Mouse (Mus musculus): ENCODE results near the gene Pold2. TPM values are rescaled to one million over a fixed set of nuclear protein-coding genes. Genes with fewer than 3 reads are reported as not detected.
A peak's percentile ranks its signal among the peaks of the same experiment; 100 is the strongest.
"Not testable (repeated sequence)": the region's sequence is repeated elsewhere in the genome, so short reads cannot be mapped to it uniquely, and the experiment has no call there.

Pold2 gene
- total RNA-seq, 2 experiments from 2014 or later, result 44.5 to 45.6 TPM

DNA sequence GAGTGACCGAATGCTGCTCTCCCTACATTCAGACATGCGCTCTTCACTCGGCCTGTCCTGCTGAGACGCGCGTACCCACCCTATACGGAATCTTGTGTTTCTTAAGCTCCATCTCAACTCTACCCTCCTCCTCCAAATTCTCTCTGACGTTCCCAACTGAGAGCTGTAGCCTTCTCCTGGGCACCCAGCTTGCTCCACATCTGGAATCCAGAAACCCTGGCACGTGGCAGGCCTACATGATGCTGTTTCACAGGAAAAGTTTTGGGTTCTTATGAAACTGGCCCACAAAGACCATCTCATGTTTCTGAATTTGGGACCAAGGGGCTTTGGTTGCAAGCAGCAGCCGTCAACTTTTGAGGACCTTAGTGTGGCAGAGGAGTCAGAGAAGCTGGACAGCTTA, 21.2 kb upstream of the Pold2 start:
- DNase-seq (ENCODE audit: low spot score), result no peak

DNA sequence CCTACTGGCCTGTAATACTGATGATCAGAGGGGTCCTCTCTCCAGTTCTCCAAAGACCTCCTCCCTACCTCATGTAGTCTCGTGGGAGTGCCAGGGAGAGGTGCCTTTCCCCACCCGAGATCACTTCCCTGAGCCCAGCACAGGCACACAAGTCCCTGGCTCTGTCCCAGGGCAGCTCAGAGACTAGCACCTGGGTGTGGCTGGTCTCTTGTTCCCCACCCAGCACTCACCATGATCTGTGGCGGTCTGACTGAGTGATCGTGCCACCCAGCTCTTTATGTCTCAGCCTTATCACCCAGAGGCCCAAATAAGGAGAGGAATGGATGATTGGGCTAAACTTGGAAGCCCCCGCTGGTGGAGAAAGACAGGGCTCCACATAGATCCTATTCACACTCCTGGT, 20.4 kb upstream of the Pold2 start, which contains the start of gene Myl7:
Myl7 (minus strand) TSS at position 252 of the 400 bp plus-strand sequence.
- DNase-seq (ENCODE audit: low spot score), result no peak

DNA sequence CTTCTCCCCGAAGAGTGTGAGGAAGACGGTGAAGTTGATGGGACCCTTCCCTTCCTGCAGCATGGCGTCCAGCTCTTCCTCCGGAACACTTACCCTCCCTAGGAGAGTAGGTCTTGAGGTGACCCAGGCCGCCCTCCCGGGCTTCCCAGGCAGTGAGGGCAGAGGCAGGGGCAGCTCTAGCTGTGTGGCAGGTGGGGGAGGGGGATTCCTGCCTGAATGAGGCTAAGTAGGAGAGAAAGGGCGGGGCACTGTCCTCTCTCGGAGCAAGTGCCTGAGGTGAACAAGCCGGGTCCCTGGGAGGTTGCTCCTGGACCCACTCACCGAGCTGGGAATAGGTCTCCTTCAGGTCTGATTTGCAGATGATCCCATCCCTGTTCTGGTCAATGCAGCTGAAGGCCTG, 19.7 kb upstream of the Pold2 start:
- no peak for DNase-seq (ENCODE audit: low spot score)

DNA sequence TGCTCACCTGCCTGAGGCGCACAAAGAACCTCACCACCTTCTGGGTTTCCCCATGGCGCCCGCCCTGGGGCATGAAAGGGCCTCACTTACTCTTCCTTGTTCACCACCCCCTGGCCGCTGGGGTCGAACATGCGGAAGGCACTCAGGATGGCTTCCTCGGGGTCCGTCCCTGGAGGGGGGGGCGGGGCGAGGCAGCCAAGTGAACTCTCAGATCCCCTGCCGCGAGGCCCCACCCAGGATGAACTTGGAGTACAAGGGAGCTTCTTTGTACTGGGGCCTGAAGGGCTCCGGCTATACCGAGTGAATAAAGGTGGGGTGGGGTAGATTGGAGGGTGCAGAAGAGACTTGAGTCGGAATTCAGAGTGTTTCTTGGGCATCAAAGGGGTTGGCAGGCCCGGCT, 19.1 kb upstream of the Pold2 start:
- DNase-seq (ENCODE audit: low spot score), result no peak

DNA sequence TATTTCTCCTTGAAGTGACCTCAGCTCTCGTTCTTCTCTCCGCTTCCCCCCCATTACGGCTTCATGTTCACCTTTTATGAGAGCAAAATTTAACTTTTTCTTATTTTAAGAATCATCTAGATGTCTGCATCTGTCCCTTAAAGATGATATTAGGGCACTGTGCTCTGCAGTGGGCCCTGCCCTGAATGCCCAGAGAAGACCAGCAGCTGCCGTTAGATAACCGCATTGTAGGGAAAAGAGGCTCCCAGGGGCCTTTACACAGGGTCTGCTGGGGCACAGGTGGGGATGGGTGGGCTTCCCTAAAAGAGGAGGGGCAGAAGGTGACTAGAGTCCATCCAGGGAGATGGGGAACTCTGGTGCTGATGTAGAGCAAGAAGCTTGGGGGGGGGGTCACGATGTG, 15.7 kb upstream of the Pold2 start:
- no peak for DNase-seq (ENCODE audit: low spot score)

DNA sequence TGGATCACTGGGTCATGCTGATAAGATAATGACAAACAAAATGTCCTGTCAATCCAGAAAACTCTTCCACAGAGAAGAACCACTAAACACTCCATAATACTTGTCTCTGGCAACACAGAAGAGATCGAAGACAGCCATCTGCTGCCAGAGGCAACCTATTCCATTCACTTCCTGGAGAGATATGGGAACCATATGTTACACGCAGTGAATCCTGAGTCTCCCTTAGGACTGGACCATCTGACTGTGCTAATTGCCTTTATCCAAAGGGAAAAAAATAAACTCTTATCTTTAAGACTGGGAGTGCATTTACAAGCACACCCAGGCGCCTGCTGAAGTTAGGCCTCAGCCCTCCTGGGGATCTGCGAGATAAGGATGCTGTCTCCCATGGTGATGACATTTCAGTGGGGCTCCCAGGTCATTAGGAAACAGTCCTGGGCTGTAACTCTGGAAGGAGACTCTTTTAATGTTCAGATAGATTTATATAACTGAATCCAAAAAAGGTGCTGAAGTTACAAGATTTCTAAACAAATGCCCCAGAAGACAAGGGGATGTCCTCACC, 14.8 kb upstream of the Pold2 start:
- DNase-seq (ENCODE audit: low spot score), result no peak

DNA sequence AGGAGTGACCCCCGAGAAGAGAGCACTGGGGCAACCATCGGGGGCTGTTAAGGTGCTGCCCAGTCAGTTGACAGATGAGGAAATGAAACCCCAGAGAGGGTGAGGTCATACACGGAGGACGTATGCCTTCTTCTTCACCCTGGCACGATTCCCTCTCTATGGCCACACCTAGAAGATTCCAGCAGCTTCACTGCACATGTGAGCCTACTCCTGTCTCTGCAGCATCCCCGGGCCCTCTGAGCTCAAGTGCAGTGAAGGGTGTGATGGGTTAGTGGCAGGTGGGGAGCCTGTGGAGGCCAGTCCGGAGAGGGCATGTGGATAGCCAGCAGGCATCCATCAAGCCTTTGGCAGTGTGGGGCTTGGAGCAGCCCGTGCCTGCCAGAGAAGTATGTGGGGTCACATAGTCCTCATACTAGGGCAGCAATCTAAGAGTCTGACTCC, 14.1 kb upstream of the Pold2 start:
- no peak for DNase-seq (ENCODE audit: low spot score)

DNA sequence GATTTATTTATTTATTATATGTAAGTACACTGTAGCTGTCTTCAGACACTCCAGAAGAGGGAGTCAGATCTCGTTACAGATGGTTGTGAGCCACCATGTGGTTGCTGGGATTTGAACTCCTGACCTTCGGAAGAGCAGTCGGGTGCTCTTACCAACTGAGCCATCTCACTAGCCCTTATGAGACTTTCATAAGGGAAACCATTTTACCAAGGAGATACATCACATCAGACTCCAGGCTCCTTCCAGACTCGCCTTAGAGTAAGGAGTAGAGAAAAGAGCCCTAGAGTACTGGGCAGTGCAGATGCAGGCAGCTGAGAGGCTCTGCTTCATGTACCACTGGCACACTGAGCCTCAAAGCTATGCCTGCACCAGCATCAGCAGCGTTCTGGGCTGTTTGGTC, 10.5 kb upstream of the Pold2 start:
- not testable (repeated sequence) for DNase-seq (ENCODE audit: low spot score)

DNA sequence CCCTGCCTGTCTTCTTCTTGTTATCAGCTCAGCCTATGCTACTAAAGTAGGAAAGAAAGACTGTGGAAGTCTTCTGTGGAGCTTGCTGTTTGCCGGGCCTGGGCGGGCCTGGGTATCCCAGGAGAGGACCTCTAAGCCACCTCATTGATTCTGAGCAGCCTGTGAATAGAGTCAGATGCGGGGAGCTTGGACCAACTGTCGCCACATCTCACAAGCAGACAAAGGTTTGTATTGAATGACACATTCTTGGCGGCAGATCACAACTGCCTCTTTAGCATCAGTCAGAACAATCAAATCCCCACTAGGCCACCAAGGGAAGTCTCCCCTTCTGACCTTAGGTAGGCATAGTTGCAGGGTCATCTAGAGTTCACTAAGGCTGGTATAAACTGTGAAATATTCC, 9.2 kb upstream of the Pold2 start:
- DNase-seq (ENCODE audit: low spot score), result no peak

DNA sequence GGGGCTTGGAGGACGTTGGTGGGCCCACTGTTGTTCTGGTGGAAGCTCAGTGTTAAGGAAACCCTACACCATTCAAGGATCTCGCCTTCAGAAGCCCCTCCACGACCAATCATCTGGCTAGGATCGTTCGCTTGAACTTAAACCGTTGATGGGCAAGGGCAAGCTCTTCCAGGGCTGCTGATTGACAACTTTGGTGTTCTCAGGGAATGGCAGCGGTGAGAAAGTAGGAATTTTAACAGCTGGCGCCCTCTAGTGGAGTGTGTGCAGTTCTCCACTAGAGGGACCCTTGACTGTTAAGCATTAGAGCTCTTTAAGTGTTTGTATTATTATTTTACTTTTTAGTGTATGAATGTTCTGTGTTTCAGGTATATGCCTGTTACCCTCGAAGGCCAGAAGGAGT, 8.1 kb upstream of the Pold2 start:
- DNase-seq (ENCODE audit: low spot score), result peak; percentile 75

DNA sequence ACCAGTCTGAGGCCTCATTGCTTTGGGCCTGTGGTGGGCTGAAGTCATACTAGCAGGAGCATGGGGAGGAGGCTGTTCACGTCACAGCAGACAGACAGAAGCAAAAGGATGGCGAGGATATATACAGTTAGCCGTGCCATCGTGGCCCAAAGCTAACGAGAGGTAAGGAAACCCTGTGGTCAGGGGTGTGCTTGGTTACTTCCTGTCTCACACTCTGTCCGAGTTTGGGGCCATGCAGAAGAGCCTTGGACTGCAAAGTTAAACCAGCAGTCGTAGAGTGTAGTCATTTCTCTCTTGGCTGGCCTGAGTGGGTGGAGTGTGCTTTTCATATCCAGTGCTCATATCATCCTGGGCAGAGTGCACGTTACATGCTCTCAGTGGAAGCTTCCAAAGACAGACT, 4.4 kb upstream of the Pold2 start:
- DNase-seq (ENCODE audit: low spot score), result no peak

DNA sequence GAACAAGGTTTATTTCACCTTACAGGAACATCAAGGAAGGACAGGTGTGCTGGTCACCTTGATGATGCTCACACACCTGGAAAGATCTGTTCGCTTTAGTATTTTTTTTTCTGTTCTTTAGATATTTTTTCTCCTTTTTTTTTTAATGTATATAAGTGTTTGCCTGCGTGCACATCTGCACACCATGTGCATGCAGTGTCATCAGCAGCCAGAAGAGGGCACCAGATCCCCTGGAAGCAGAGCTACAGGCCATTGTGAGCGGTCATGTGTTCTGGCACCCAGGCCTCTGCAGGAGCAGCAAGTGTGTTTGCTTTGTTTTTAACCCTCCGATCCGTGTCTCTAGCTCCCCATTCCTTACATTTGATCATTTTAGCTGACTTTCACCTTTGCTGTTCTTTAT, 1.8 kb upstream of the Pold2 start:
- peak; percentile 48 for DNase-seq (ENCODE audit: low spot score)

DNA sequence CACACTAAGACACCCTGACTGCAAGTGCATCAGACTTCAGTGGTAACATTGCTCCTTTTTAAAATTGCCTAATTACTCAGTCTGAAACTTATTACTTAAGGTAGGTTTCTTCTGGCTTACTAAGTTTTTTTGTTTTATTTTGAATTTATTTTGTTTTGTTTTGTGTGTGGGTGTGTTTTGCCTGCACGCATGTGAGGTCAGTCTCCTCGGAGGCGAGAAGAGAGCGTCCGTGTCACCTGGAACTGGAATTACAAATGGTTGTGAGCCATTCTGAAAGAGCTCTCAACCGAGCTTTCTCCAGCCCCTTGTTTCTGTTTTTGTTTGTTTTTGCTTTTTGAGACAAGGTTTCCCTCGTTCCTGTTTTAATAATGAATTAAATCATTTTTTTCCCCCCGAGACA, 569 bp upstream of the Pold2 start:
- no peak for DNase-seq (ENCODE audit: low spot score)

DNA sequence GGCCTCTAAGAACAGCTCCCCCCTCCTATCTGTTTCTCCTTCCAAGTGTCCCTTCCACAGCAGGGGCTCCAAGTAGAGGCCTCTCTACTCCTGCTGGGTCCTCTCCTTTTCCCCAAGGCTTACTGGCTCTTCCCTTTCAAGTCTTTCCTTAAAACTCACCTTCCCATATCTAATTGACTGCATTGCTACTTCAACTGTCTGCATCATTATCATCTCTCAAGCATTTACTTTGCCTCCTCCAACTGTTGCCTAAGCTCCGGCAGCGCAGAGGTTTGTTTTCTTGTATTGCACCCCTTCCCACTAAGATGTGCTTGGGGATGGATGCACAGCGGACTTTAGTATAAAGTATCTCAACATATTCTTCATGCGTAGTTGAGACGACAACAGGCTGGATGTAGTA, 671 bp downstream of the Pold2 start:
- no peak for DNase-seq (ENCODE audit: low spot score)

DNA sequence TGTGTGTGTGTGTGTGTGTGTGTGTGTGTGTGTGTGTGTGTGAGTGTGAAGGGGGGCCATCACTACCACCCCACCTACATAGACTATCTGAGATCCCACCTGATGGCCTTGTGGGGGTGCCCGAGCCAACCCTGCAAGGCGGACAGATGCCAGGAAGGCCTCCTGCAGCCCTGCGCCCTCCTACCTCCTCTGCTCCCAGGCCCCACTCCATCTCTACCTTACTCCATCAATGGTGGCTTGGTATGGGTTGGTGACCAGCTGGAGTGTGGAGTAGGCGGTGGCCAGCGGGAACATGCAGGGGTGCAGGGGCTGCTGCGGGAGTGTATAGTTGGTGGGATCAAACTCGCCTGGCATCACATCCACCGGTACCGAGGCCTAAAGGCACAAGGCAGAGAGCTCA, 4.9 kb downstream of the Pold2 start:
- no peak for DNase-seq (ENCODE audit: low spot score)

DNA sequence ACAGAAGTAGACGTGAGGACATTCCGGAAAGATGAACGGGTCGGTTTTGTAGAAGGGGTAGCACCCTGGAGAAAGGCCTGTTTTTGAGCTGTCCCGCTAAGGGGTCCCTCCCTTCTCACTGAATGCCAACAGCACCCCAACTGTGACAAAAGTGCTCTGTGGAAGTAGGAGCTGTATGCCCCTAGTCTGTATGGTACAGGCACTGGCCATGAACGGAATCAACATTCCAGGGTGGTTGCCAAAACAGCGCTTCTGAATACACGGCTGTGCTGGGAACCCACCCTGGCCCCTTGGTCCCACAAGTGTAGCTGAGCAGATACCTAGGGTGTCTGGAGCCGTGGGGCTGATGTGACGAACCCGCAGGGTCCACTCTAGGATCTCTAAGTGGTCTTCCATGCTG, 5.4 kb downstream of the Pold2 start:
- no peak for DNase-seq (ENCODE audit: low spot score)

DNA sequence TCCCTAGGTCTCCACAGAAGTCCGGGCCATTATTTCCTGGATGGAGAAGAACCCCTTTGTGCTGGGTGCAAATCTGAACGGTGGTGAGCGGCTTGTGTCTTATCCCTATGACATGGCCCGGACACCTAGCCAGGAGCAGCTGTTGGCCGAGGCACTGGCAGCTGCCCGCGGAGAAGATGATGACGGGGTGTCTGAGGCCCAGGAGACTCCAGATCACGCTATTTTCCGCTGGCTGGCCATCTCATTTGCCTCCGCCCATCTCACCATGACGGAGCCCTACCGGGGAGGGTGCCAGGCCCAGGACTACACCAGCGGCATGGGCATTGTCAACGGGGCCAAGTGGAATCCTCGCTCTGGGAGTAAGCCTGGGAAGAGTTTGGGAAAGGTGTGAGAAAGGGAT, 8.0 kb downstream of the Pold2 start:
- peak; percentile 79 for DNase-seq (ENCODE audit: low spot score)

DNA sequence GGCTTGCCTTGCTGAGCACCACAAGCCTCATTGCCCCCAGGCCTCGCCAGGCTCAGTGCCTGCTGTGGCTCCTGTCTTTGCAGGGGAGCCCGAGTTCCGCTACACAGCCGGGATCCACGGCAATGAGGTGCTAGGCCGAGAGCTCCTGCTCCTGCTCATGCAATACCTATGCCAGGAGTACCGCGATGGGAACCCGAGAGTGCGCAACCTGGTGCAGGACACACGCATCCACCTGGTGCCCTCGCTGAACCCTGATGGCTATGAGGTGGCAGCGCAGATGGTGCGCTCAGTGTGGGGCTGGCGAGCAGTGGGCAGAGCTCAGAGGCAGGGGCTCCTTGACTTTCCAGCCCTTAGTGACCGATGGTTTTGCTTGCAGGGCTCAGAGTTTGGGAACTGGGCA, 8.8 kb downstream of the Pold2 start:
- DNase-seq (ENCODE audit: low spot score), result no peak

DNA sequence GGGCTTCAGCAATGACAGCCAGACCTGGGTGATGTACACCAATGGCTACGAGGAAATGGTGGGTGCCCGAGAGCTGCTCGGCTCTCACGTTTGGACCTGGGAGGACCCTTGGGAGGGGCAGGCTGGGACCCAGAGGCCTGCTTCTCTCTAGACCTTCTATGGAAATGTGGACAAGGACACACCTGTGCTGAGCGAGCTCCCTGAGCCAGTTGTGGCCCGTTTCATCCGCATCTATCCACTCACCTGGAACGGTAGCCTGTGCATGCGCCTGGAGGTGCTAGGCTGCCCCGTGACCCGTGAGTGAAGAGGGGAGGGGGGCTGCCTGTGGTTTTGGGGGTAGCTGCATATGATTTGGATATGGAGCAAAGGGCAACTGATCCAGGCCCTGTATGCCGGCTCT, 9.8 kb downstream of the Pold2 start:
- no peak for DNase-seq (ENCODE audit: low spot score)

DNA sequence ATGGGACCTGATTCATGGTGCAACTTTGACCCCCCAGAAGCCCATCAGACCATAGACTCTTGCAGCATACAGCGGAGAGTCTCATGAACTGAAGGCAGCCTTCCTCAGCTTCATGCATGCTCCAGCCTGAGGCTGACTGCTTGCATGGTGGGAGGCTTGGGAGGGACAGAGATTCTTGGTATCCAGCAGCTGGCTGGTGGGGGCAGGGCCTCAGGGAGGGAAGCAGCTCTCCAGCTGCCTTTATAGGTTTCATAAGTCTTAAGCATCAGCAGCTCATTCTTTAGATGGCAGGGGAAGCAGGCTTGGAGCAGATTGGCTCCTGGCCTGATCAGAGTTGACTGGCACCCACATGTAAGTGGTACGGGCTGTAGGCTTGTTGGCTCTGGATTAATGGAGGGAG, 10.9 kb downstream of the Pold2 start:
- no peak for DNase-seq (ENCODE audit: low spot score)

DNA sequence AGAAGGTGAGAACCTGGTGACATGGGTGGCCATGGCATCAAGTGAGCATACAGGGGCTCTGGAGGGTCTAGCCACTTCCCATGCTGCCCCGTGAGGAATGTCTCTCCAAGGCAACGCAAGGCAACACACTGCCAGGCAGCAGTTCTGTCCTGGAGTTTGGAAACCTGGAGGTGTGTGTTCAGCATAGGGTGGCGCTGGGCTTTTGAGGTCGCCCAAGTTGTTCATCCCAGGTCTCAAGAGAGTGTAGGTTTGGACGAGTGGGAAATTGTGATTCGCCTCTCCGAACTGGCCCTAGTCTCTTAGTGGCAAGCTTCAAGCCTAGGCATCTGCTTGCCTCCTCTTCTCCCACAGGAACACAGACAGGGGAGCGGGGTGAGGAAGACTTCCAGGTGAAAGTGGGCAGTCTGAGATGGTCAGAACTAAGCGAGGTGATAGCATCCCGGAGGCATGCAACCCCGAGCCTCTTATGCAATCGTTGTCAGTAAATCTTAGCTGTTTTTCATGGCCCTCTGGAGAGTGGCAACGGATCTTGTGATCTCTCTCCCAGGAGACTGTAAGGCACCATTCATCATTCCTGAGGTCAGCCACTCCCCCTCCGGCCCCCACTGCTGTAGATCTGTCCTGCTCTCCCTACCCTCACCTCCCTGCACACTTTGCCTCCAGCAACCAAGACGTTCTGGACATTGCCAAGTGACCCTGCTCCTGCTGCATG, 15.5 kb downstream of the Pold2 start:
- peak; percentile 73 for DNase-seq (ENCODE audit: low spot score)

DNA sequence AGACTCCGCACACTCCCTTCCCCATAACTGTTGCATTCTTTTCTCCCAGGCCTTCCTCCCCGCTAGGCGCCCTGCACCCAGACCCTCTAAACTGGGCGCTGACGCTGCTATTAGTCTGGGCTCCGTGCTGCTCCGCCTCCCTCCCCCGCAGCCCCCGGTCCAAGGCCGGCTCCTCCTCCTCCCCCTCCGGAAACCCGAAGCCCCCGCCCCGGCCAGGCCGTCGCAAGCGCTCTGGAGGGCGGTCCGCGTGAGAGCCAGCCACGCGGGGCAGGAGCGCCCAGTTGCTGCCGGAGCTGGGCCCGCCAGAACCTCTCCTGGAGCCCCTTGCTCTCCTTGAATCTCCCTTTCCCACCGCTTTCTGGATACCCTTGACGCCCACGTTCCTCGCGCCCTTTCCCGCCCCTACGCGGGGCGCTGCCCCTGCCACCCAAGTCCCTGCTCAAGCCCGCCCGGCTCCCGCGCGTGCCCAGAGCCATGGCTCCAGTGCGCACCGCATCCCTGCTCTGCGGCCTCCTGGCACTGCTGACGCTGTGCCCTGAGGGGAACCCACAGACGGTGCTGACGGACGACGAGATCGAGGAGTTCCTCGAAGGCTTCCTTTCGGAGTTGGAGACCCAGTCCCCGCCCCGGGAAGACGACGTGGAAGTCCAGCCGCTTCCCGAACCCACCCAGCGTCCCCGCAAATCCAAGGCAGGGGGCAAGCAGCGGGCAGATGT, 16.3 kb downstream of the Pold2 start, which contains the start of gene Aebp1:
Aebp1 (plus strand) TSS at position 270 of the 716 bp plus-strand sequence.
- DNase-seq (ENCODE audit: low spot score), result peak; percentile 48

DNA sequence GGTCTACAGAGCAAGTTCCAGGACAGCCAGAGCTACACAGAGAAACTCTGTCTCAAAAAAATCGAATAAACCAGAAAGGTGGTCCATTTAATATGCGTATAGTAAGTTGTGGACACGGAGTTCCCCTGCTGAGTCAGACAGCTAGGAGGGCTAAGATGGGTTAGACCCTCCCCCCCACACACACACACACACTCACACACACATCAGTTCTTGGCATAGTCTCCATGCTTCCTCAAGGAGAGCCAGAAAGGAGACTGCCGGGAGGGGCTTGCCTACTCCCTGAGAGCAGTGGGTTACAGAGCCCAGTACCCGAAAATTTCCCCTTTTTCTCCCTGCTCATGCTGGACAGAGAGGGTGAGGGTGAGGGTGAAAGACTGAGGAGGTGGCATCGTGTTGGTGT, 17.5 kb downstream of the Pold2 start:
- no peak for DNase-seq (ENCODE audit: low spot score)
